Mouse (Mus musculus) left cerebral cortex, postnatal 10 days (tissue): ENCODE results near the gene Gpr152. TPM values are rescaled to one million over a fixed set of nuclear protein-coding genes. Genes with fewer than 3 reads are reported as not detected.
A peak's percentile ranks its signal among the peaks of the same experiment; 100 is the strongest.

ENCODE experiments used
- DNase-seq, 2 experiments: peaks; one replicate each; pipeline ENCODE4 v3.0.0; 2021 to 2022; ENCODE audit warnings: low spot score in 2 of 2, mixed read lengths in 1 of 2; ENCODE audit errors: extremely low spot score in 1 of 2
- intact Hi-C: fragments of 180-260 bp; cut with DNase I; formaldehyde crosslinking; loops from one replicate; pipeline ENCODE4 v1.15.1; 2025
- total RNA-seq, 2 experiments: library from RNA; stranded (reverse); gene quantifications; 2 replicates each; pipeline ENCODE4 v1.2.3; 2021

Gpr152 gene
- total RNA-seq, 2 experiments from 2014 or later: not detected

DNA sequence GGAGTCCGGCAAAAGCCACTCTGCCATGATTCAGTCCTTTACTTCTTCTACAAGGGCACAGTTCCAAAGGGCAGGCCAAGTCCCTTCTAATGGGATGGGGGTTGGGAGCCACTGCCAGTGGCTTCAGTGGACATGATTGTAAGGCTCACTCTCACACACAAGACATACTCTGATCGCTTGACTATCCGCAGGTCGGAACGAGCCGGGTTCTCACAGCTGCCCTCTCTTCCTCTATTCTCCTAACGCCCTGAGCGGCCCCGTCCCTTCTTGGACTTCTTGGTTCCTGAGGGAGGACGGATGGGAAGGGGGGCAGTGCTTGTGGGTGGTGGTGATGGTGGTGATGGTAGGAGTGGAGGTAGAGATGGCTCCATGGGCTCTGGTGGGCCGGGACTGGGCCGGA is 17.2 kb downstream of the Gpr152 start:
- no peak for DNase-seq
- intact Hi-C loops: no loop called here

DNA sequence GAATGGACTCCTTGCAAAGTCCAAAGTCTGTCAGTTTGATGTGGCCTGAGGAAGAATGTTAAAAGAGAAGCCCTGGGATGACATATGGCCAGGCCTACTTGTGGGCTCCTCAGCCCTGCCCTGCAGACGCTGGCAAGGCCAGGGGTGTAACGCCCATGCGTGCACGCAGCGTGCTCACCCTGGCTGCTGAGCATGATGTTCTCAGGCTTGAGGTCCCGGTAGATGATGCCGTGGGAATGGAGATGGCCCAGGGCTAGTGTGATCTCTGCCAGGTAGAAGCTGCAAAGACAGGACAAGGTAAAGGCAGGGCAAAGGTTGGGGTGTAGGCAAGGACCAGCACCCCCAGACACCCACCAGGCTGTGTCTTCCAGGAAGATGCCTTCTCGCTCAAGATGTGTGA is 19.5 kb downstream of the Gpr152 start:
- intact Hi-C loops: no loop called here
- DNase-seq: no peak

DNA sequence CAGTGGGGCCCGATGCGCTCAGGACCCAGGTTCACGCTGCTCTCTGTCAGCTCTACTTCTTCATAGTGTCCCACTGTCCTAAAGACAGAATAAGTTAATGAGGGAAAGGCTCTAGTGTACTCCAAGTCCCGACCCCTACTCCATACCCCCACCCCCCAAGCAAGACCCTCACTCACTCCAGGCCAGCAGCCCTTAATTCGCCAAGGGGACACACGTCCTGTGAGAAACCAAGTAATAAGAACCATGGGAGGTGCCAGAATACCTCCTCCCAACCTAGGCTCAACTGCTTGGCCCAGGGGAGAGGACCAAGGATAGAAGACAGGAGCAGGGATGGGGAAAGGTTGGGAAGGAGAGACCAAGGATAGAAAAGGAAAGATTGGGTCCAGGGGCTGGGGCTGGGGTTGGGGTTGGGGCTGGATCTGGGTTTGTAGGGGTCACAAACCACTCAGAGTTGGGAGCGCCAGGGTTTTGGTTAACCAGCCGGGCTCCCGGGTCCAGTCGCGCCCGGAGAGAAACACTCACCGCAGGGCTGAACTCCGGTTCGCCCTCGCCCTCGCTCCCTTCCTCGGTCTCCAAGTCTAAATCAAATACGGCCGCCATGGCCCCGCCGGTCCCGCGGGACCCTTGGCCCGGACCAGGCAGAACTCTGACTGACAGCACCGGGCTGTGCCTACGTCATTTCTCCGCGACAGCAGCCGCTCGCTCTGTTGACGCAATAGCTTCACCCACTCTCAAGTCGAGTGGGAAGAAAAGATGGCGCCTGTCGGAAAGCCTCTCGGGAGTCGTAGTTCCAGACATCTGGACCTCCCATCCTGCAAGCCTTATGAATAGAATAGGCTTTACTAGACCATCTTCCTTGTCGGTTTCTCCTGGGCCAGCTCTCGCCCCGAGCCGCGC is 23.3 kb downstream of the Gpr152 start, which contains the start of gene Rps6kb2:
Rps6kb2 (minus strand) TSS at position 709 of the 897 bp plus-strand sequence.
- intact Hi-C loops: no loop called here
- peak; percentile 97 for DNase-seq

DNA sequence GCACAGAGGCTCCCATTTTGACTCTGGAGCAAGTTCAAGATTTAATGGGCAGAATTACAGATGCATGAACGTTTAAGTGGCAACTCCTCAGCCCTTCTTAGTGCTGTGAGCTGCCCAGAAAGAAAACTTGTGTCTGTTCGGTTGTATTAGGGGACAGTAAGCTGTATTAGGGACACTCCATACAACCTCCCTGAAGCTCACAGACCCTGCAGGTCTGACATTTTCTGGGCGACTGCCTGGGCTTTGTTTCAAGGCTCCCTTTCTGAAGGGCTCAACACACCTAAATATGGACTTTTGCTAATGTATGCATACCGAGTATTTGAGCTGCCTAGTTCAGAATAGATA is 23.9 kb downstream of the Gpr152 start:
- intact Hi-C loops: no loop called here
- no peak for DNase-seq

DNA sequence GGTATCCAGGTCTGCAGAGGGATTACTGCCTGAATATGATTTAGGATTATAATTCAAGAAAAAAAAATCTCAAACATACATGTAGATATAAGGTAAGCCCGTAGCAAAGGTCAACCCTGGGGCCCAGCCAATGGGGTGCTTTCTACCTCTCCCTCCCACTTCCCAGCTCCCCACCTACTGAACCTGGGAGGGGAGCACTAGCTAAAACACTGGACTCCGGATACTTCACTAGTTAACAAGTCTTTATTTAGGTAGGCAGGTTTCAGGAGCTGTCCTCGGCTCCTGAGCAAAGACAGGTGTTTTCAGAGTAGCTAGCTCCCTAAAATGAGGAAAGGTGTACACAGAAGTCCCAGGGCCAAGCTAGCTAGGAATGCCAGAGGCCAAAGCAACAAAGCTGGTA is 24.5 kb downstream of the Gpr152 start:
- DNase-seq: no peak
- intact Hi-C loops: no loop called here

- peak in 1 of 2 experiments; percentile 36 for DNase-seq
These were observed 25.1 kb downstream of the Gpr152 start for GRCm38 (mm10) chr19:4164721-4165120.

GRCm38 (mm10) chr19:4166678-4167476 is 27.3 kb downstream of the Gpr152 start:
- DNase-seq: no peak

More at GRCm38 (mm10) chr19:4164721-4165120, 25.1 kb downstream of the Gpr152 start:
- intact Hi-C loops: no loop called here

DNA sequence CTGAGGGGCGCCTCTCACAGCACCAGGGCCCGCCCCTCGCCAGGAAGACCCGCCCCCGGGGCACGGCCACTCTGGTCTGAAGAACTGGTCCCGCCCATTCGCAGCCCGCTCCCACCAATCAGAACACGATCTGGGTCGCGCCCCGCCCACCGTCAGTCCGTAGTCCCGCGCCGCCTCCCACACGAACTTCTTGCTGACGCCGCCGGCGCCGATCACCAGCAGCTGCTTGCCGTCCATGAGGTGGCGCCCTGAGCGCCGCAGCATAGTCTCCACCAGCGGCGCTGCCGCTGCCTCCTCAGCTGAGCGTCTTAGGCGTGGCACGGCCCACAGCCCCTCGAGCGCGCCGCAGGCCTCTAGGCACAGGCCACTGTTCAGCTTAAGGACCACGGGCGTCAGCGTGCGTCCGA is 29.8 kb downstream of the Gpr152 start:
- DNase-seq: peak; percentile 99 to 100
- intact Hi-C loops: no loop called here

More at GRCm38 (mm10) chr19:4166678-4167476, 27.3 kb downstream of the Gpr152 start:
- intact Hi-C loops: no loop called here

GRCm38 (mm10) chr19:4169810-4170209 is 30.2 kb downstream of the Gpr152 start:
- no peak for DNase-seq
- intact Hi-C loops: no loop called here

- no peak for DNase-seq
- intact Hi-C loops: no loop called here
These were observed 31.3 kb downstream of the Gpr152 start for GRCm38 (mm10) chr19:4170723-4171392.

DNA sequence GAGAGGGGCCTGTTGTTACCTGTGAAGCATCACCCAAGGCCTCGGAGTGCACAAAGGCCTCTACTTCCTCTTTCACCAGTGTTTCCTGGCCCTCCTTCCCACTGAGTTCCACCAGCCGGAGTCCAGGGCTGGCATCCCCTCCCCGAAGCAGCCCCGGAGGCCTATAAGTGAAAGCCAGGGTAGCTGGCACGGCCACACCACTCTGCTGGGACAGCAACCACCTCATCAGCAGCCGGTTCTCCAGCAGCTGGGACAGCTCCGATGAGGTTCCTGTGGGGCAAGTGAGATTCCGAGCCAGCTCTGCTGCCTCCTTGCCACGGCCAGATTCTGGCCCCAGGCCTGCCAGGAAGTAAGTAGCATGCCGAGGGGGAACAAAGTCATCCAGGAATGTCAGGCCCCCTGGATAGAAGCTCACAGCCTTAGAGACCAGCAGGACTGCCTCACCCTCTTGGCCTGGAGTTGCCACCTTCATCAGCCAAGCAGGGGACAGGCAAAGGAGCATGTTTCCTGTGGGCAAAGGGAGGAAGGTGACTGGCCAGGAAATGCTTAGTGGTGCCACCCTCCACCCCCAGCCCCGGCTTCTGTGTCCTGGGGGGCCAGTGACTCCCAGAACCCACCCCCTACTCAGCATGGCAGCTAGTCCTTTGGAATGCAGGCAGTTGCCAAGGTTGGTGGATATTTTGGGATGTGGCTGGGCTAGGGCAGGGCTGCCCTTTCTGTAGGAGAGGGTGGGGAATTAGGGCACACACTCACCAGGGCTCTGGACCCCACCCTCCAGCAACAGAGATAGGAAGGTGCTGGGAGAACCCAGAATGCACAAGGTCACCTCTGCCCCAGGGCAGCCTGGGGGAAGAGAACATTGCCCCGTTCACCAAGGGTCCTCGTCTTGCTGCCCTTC is 32.1 kb downstream of the Gpr152 start:
- intact Hi-C loops: no loop called here
- peak in 1 of 2 experiments; percentile 39 for DNase-seq

- intact Hi-C loops: no loop called here
- no peak for DNase-seq
These were observed 33.3 kb downstream of the Gpr152 start for GRCm38 (mm10) chr19:4172925-4173324.

DNA sequence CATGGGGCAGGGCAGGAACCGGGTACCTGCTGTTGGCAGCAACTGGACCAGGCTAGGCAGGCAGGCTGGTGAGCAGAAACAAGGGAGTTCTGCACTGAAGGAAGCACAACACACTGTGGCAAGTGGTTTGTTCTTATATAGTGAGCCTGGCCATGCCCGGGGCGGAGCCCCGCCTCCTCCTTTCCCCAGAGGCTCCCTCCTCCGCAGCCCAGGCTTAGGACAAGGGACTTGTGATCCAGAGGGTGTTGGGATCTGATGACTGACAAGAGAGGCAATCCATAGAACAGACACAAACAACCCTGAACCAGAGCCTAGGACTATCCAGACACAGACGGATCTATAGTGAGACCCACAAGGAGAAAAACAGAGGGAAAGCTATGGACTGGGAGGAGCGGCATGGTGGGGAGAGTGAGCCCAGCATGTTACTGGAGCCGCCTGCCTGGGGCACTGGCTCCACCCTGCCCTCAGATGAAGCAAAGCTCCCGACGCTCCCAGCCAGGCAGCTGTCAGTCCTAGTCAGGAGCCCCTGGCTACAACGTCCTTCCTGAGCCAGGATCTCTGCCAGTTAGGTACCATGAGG is 35.9 kb downstream of the Gpr152 start, which contains the start of gene Carns1:
Carns1 (minus strand) TSS at position 112 of the 580 bp plus-strand sequence.
- intact Hi-C loops: no loop called here
- peak in 1 of 2 experiments; percentile 57 for DNase-seq

DNA sequence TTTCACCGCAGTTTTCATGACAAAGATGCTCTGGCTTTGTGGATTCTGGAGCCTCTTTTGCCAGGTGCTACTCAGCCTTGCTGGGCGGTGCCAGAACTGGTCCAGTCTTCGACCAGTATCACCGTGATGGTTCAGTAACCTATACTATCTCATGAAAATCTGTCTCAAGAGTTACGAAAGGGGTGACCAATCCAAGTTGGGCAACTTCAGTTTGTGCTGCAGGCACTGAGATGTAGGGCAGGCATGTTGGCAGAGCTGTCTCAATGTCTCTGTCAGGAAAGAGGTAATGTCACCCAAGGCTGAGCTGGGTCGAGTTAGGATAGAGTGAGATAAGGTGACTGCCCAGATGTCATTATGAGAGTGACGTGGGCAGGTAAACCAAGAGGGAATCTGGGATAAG is 40.8 kb downstream of the Gpr152 start:
- DNase-seq: no peak
- intact Hi-C loops: no loop called here

DNA sequence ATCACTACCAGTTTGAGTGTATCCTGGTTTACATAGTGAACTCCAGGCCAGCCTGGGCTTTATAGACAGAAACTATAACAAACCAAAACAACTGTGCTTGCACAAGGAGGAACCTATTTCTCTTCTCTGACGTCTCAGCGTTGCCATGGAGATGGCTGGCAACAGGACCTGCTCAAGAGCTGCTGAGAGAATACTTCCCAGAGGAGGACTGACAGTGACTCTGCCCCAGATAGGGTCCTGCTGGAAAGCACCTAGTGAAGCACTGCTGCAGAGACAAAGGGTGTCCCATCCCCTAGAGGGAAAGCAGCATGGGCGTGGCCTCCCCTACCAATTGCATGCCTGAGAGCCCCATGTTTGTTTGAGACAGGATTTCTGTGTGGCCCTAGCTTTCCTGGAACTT is 42.3 kb downstream of the Gpr152 start:
- intact Hi-C loops: no loop called here
- DNase-seq: peak; percentile 80 to 82

GRCm38 (mm10) chr19:4183689-4184088 is 44.1 kb downstream of the Gpr152 start:
- no peak for DNase-seq
- intact Hi-C loops: no loop called here

DNA sequence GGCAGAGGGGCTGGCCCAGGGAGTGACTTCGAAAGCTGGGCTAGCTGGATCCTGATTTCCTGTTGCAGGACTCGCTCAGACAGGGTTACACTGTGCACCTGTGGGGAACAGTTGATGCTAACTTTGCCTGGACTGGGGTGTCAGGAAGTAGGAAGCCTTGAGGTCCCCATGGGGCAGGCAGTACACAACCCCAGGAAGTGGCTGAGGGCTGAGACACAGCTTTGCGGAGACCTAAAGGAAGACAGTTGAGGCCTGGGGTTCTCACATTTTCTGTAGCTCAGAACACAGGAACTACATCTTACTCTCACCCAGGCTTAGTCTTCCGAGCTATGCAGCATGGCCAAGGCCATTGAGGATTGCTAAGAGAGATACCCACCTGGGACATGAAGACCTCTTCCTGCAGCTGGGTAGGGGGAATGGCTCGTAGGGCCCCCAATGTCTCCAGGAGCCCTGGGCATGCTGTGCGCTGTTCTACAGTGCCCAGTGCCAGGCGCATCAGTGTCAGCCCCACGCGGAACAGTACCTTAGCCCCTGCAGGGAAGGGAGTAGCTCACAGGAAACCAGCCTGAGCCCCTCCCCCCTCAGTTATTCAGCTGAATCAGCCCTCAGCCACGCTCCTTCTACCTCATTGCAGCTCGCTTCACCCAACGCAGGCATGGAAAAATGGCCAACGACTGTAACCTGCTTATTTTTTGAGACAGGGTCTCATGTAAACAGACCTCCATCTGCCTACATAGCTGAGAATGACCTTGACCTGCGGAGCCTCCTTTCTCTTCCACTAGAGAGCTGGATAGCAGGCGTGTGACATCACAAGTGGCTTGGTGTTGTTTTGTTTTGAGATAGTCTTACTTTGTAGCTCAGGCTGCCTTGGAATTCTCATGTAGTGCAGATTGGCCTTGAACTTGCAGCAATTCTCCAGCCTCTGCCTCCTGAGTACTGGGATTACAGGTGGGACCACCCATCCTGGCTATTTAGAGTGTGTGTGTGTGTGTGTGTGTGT is 45.7 kb downstream of the Gpr152 start:
- DNase-seq: peak in 1 of 2 experiments; percentile 63
- intact Hi-C loops: no loop called here
